Mouse (Mus musculus): ENCODE data around the gene Lrrk1.
A peak's percentile ranks its signal among the peaks of the same experiment; 100 is the strongest.

Gene Lrrk1

DNA sequence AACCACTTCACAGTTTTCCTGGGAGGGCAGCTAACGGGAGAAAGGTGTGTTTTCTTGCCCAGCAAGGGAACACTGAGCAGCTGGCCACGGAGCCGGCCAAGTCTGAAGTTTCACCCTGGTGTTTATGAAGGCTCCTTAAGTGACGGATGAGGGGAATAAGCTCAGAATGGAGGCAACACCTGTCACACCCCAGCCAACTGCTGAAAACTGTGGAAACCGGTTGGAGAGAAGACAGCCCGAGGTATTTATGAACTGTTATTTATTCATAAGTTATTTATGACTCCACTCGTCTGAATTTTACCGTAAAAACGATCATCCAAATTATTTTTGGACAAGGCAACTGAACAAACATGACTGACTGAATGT lies 90.5 kb downstream of the Lrrk1 start:
- no peak for DNase-seq (ENCODE audit: low spot score)

DNA sequence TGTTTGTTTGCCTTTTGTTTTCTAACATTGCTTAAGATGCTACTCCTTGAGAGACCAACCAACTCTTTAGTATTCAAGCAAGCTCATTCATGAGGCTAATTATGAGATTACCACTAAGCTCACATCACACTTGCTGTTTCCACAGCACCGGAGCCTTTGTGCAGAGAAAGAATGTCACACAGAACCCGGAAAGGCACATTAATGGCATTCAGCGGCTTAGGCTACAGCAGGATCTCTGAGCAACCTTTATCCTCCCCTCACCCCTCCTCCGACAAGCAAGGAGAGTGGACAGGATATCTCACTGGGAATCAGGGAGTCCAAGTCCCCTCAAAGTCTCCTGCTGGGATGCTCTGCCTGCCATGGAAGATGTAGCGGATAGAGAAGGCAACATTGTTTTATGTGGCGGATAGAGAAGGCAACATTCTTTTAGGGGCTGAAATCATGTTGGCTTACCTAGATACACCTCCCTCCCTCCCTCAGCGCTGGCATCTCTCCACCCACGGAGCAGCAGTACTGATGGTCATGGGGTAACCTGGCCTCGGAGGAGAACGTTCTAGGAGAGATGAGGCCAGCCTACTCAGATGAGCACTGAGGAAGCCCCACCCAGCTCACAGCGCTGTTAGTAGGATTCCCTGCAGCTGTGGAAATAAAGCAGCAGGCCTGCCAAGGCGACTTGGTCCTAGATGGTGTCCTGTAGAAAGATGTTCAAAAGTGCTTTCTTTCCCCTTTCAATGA lies 91.1 kb downstream of the Lrrk1 start:
- DNase-seq (ENCODE audit: low spot score) = no peak

DNA sequence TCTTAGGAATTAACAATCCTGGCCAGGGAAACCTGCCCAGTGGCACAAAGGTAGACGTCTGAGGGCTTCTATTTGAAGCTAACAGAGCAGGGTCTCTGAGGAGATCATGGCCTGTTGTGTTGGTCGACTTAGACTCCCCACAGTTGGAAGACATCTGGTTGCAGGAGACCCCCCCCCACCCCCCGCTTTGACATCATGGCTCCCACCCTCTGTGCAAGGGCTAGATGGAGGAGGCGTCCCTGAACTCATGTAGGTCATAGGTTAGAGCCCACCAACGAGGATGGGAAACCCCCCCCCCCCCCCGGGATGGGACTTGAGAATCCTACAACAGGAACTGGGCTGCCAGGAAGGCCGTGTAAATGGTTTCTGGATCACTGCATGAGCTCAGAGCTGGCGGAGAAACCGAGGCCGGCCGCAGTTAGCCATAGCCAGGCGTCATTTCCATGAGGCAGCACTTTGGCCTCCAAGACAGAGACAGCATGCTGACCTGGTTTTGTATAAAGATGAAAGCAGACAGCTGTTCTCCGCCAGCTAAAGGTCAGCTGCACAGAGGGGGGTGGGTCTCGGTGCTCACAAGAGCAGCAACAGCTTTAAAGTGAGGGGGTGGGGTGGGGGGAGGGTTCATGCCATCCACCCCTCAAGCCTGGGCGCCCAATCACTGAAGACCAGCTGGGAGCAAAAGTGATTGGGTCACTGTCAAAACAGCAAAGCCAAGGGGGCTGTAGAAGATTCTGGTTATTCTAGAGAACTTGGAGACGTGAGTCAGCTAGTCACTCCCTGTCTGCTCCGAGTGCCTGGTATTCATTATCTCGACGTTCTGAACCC lies 95.4 kb downstream of the Lrrk1 start:
- DNase-seq (ENCODE audit: low spot score) = no peak

DNA sequence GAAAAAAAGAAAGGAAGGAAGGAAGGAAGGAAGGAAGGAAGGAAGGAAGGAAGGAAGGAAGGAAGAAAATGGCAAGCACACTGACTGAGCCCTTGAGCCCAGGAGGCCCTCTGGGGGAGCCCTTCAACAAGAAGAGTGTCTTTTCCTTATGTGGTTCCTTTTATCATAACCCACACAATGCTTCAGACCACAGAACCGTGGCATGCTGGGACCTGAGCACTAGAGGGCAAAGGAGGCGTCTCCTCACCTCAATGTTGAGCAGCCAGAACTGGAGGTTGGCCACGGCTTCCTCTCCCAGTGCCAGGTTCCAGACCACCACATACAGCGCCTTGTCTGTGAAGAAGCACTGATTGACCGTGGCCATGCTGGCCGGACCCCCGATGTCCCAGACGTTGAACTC lies 96.1 kb downstream of the Lrrk1 start:
- no peak for DNase-seq (ENCODE audit: low spot score)

DNA sequence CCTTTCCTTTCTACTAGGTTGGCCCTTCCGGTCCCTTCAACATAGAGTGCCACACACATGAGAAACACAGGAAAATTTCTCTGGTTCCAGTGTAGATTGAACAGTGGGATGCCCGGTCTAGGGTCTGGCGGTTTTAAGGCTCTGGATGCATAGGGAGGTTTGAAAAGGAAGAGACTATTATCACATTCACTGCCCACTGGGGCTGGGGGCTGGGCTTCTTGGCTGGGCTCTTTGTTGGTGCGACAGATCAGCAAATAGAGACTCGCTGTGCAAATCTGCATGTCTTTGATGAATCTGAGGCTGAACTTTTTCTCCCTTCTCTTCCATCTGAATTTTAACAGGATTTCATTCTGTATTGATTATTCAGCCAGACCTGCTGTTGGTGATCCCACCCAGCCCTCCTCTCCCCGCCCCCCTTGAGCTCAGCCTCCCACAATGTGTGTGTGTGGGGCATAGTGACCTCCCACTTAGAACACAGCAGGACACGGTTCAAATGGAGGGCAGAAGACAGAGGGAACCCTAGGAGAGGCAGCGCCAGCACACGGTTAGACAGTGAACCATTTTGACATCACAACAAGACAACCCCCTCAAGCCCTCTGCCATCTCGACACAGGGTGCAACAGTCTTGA lies 105.1 kb downstream of the Lrrk1 start:
- DNase-seq (ENCODE audit: low spot score) = no peak

DNA sequence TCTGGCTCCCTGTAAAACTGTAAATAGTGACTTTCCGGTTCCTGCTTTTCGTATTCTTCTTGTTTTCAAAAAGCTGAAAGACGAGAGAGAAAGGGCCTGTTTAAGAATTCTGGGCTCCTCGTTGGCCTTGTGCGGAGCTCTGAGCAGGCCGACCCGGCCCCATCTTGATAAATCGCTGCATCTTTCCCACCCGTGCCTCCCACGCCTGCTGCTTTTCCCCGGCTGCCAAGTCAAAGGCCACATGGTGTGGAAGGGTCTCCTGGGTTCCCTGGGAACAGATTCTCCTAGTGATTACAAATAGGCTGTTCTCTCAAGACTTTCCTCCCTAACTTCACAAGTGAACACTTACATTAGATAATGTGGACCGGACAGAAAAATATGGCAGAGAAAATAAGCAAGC lies 105.9 kb downstream of the Lrrk1 start:
- DNase-seq (ENCODE audit: low spot score) = peak; percentile 43

DNA sequence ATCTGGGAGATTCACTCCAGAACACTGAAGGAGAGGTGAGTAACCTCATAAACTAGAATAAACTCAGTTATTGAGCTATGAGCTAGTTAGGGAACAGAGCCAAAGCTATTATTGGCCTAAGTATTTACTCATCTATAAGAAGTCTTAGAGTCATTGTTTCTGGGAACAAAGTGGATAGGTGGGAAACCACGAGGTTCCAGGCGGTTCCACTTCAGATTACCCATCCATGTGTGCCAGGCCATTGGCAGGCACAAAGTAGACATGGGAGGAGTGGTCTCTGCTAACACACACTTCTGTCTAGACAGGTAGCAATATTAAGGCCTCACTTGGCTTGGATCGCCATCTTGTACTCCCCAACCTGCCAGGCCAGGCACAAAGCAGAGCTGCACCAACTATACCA lies 110.1 kb downstream of the Lrrk1 start:
- DNase-seq (ENCODE audit: low spot score) = no peak

DNA sequence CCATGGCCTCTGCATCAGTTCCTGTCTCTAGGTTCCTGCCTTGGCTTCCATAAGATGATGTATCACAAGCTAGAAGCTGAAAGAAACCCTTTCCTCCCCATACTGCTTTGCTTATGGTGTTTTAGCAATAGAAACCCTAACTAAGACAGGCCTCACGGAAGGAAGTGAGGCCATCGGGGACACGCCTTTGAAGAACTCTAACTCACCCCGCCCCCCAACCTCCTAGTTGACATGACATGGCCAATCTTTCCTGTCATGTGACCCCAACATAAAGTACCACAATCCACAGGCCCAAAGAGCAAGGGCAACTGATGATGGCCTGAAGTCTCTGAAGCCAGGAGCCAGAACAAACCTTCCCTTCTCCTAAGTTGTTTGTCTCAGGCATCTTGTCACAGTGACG lies 114.7 kb downstream of the Lrrk1 start:
- no peak for DNase-seq (ENCODE audit: low spot score)

DNA sequence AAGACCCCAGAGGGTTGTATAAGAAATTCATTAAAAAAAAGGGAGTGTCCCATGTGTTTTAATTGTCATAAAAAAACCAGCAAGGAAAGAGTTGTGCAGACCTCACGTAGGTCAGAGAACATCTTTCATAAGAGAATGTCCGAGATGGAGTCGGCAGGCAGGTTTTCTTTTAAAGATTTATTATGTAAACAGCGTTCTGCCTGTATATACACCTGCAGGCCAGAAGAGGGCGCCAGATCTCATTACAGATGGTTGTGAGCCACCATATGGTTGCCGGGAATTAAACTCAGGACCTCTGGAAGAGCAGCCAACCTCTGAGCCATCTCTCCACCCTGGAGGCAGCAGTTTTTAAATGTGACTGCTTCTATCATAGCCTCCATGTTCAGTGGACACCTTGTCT lies 116.9 kb downstream of the Lrrk1 start:
- DNase-seq (ENCODE audit: low spot score) = no peak

DNA sequence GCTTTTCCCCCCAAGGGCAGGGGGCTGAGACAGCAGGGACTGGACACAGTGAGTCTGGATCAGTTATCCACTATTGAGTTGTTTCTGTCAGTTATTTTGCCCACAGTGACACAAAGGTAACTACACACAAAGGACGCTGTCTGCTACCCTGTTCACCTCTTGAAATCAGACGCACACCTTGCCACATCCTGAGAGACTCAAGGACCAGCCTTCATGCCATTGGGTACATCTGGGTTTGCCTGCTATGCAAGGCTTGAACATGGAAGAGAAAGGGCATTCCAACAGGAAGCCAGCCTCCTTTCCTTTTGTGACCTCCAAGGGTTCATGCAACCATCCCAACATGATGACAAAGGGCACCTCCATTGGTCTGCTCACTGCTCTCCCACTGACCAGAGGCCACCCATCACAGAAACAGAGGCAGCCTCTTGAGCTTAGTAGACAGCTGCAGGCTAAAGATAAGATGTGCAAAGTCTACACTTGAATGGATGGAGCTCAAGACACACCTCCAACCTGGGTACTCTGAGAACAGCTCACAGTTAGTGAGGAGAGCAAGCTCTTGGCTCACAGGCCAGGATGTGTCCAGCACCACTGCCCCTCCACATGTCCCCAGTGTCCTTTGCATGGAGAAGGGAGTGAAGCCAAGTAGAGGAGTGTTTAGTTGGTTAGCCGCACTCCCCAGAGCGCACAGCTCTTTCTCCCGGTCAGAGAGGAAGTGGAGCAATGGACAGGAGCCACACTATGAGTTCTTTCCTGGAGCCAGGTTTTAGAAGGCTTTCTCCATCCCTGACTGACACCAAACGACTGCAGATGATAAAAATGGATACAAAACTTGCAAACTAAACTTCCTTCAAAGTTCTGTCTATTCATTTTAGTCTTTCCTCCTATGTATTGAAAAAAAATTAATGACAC lies 121.0 kb downstream of the Lrrk1 start:
- DNase-seq (ENCODE audit: low spot score) = no peak

DNA sequence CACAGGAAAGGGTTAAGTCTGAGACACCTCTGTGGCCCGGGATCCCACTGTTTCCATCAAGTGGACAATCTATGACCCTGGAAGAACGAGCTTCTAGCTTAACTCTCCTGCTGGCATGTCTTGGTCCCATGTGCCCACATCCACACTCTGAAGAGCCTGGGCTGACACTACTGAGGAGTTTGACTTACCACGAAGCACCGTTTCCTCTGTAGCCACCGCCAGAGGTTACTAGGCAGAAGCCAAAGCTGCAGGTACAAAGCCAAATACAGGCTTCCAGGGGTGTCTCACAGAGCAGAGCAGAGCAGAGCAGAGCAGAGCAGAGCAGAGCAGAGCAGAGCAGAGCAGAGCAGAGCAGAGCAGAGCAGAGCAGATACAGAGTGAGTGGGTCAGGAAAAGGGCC lies 124.7 kb downstream of the Lrrk1 start:
- no peak for DNase-seq (ENCODE audit: low spot score)

DNA sequence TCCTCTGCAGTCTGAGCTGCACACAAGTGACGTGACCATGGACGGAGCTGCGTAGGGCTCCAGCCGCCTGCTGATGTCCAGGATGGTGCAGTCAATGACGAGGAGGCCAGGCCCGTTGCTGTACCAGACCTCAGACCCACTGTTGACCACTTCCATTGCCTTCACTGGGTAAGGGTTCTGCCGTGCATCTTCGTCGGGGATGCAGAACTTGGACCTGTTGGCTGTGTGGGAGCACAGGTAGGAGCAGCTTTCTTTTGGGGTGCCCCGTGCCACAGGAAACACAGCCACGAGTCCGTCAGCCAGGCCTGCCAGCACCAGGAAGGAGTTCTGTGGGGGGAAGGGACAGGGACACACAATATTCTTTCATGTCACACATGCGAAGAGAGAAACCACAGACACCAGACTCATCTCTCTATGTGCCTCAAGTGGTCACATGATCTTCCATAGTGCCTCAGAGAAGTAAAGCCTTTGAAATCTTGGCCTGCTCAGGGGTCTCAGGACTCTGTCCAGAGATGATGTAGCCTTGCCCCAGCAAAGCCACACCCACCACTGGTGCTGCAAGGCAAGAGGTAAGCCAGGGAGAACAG lies 125.5 kb downstream of the Lrrk1 start:
- DNase-seq (ENCODE audit: low spot score) = no peak

DNA sequence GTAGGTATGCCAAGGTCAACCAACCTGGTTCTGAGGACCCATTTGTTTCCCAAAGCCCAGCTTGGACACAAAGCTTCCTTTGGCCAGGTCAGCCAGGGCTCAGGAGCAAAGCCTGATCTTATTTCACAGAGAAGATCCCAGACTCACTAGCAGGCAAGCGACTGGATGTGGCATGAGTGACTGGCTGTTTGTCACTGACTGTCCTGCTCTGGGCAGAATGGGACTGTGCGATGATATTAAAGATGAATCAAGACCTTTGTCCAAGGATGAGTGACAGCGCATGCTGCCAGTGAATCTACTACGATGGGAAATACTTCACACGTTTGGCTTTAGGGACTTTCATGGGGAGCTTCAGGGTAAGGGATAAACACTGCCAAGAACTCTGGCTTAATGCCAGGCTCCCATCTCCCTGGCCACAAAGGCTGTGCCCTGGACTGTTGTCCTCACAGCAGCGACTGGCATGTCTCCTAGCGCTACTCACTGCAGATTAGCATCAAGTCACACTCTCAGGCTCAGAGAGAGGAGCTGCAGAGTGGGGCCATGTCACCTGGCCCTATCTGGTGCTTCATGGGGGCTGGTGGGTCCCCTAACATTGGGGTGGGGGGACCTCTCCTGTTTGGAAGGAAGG lies 127.3 kb downstream of the Lrrk1 start:
- no peak for DNase-seq (ENCODE audit: low spot score)

DNA sequence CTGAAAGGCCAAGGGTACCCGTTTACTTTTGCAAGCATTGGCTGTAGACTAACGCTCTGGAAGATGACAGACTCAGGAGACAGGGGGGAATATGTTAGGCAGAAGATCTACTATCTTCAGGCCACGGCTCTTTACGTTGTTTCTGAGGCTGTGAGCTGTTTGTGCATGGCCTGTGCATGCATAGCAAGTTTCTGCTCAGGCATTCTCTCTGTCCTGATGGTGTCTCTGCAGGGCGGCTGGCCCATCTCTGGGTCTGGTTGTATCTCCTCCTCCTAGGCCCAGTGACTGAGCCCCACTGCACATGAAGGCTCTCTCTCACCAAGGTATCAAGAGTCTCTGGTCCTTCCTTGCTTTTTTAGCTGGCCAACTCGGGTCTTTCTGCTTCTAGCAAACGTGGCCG lies 127.9 kb downstream of the Lrrk1 start:
- DNase-seq (ENCODE audit: low spot score) = no peak

DNA sequence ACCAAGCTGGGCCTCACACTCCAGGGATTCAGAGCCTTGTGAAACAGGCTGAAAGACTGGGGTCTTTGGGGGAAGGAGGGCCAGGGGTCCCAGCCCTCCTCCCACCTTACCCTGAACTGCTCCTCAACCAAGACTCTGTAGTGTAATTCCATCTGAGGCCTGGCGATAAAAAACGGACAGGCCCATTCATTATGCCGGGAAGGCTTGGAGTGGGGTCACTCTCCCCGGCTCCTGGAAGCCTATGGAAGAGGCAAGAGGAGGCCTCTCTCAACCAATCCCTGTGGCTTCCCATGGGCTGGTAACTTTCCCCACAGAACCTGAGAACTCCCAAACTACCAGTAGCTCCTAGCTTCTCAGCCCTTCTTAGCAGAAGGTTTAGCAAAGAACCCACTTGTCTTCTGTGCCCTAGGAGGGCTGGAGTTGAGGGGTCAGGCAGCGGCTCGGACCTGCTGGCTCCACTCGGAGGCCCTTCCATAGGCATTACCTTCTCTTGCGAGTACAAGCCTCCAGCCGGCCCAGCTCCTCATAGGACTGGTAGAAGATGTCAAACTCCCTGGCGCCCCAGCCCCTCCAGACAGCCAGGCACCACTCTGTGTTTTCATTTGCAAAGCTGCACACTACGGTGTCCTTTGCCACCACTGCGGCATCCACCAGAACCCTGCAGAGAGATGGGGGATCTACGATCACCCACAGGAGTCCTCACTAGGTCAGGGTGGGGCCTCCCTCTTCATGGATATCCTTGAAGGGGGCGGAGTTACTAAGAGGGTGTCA lies 128.5 kb downstream of the Lrrk1 start:
- peak; percentile 3 for DNase-seq (ENCODE audit: low spot score)

DNA sequence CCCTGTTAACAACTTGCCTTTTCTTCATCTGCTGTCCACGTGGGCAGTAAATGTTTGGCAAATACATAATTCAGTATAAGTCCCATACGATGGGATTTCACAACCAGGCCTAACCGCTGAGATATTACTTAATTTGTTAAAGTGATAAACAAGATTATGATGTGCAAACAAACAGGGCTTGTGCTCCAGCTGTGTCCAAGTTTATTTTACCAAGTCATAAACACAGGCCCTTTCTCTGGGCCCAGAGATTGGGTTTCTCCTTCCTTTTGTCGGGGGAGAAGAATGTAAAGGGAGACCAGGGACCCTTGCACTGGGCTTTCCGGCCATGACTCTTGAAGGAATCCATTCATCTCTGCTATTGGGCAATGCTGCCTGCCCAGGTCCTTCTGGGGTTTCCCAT lies 129.2 kb downstream of the Lrrk1 start:
- peak; percentile 2 for DNase-seq (ENCODE audit: low spot score)

DNA sequence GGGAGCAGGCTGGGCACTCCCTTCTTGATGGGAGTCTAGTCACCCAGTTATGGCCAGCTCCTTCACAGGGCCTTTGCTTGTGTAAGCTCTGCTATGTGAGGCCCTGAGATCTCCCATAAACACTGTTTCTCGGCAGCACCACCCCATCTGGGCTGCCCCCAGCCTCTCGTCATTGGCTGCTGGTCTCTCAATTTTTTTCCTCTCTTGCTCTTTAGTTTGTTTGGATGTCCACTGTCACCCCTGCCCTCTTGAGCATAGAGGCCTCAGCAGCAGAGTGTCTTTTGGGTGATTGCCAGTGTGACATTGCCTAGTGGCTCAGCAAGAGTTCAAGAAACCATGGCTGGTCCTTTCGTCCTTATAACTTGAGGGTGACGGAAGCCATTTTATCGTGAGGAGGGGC lies 130.9 kb downstream of the Lrrk1 start:
- DNase-seq (ENCODE audit: low spot score) = peak; percentile 2

DNA sequence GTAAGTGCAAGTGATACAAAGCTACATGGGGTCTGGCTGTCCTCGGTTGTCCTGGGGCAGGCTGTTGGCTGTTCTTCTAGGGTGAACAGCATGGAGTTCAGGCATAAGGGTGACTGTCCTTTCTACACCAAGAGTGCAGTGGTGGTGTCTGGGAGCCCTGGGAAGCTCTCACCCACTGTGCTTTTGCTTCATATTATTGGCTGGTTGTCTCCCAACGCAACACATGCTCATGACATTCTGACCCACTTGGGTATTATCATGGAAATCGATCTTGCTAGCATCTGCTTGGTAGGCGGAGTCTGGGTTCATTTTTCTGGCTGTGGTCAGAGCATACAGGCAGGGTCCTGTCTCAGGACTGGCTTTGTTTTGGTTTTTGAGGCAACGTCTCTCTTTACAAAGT lies 131.7 kb downstream of the Lrrk1 start:
- peak; percentile 1 for DNase-seq (ENCODE audit: low spot score)

DNA sequence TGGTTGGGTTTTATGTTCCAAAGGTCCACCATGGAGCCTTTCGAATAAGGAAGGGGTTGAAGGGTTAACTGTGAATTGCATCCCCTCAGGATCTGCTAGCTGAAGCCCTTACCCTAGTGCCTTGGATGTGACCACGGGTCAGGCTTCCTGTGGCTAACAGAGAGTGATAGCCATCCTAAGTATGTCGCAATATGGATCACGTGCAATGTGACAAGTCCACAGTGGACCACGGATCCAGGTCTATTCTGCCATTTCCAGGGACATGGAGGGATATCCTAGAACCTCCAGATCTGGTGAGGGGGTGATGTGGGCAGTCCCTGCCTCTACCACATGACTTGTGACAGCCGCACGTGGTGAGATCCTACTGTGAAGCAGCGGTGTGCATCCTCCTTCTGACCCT lies 133.2 kb downstream of the Lrrk1 start:
- DNase-seq (ENCODE audit: low spot score) = peak; percentile 2

DNA sequence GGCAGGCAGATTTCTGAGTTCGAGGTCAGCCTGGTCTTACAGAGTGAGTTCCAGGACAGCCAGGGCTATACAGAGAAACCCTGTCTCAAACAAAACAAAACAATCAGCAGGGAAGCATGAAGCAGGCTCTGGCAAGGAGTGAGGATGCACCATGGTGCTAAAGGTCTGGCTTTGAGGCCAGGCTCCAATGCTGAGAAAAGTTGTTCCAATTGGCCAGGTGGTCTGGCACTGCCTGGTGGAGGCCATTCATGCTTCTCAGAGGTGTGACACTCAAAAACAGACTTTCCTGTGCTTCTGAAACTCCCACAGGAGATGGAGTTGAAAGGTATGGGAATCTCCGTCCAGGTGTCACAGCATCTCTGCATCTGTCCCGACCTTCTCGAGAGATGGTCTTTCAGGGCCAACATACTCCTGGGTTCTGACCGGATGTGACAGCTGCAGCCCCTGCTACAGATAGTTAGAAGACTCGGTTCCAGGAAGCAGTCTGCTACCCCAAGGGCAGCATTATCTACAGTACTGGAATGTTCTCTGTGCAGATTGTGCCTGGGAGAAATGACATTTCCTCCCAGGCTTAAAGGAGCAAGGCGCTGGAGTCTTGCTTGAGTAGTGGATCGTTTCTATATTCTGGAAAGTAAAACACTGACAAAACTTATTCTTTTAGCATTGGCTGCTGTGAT lies 134.0 kb downstream of the Lrrk1 start:
- DNase-seq (ENCODE audit: low spot score) = peak; percentile 3
